Mouse (Mus musculus) hindbrain, embryonic 16.5 days (tissue): ENCODE measurements around the gene Serpina3c. TPM values are rescaled to one million over a fixed set of nuclear protein-coding genes. Genes with fewer than 3 reads are reported as not detected.

Experiments
- ATAC-seq: fragments of 200-750 bp; cut with Nextera tagmentation; 2 replicates; pipeline ENCODE4 v1.8.0; 2017; ENCODE audit warnings: moderate TSS enrichment, moderate library complexity
- H3K27ac ChIP-seq: fragments of 300-500 bp; sonication (generic); 2 replicates; pipeline ENCODE4 v1.5.1; 2014; ENCODE audit warnings: low read depth, mild to moderate bottlenecking, control low read depth, low read length, moderate library complexity
- H3K27me3 ChIP-seq: fragments of 300-500 bp; sonication (generic); replicated peaks from 2 replicates; pipeline ENCODE4 v1.6.1; 2014; ENCODE audit warnings: low read length; ENCODE audit not compliant: control insufficient read depth, insufficient read depth
- H3K36me3 ChIP-seq: fragments of 300-500 bp; sonication (generic); 2 replicates; pipeline ENCODE4 v1.6.1; 2014; ENCODE audit warnings: mild to moderate bottlenecking, low read length, moderate library complexity, mixed read lengths; ENCODE audit not compliant: control insufficient read depth, insufficient read depth
- H3K4me1 ChIP-seq: fragments of 300-500 bp; sonication (generic); 2 replicates; pipeline ENCODE4 v1.6.1; 2014; ENCODE audit warnings: low read depth, low read length; ENCODE audit not compliant: control insufficient read depth, insufficient read depth
- H3K4me2 ChIP-seq: fragments of 300-500 bp; sonication (generic); 2 replicates; pipeline ENCODE4 v1.6.1; 2014; ENCODE audit warnings: mild to moderate bottlenecking, low read length, control low read depth, moderate library complexity
- H3K4me3 ChIP-seq: fragments of 300-500 bp; sonication (generic); 2 replicates; pipeline ENCODE4 v1.5.1; 2014; ENCODE audit warnings: mild to moderate bottlenecking, low read length, control low read depth, moderate library complexity
- H3K9ac ChIP-seq: fragments of 300-500 bp; sonication (generic); 2 replicates; pipeline ENCODE4 v1.6.1; 2014; ENCODE audit warnings: low read depth, mild to moderate bottlenecking, control low read depth, low read length, moderate library complexity
- H3K9me3 ChIP-seq: fragments of 300-500 bp; sonication (generic); 2 replicates; pipeline ENCODE4 v1.6.1; 2014; ENCODE audit warnings: mild to moderate bottlenecking, low read length, moderate library complexity; ENCODE audit not compliant: control insufficient read depth
- WGBS: fragments of 180-500 bp; shearing (Covaris S2); extraction: QIAGEN DNeasy Blood & Tissue Kit; methylation state at CpG from one replicate; pipeline ENCODE4 v1.1.7; 2014; 5-methylcytosine and 5-hydroxymethylcytosine counted together
- polyA plus RNA-seq: library from polyadenylated mRNA; unstranded; fragments of >200 nt; fragmentation: Nextera tagmentation; extraction: Ambion mirVana; gene quantifications from 2 replicates; pipeline ENCODE4 v1.2.1, GENCODE M21; 2015

Serpina3c gene
- polyA plus RNA-seq, 1 experiment from 2014 or later, result not detected

- 90% methylated on average over 6 of the region's 6 CpGs for WGBS
- no peak for ATAC-seq
- Histone ChIP-seq H3K4me1 (no peaks in the 10 kb centered on the region), H3K9me3 (no peaks in the 10 kb centered on the region), H3K36me3 (no peaks in the 10 kb centered on the region), H3K9ac (no peak within 1 kb of the TSS), H3K27me3 (no peaks in the 10 kb centered on the region), H3K27ac (no peak within 1 kb of the TSS), H3K4me2 (no peak within 1 kb of the TSS), H3K4me3 (no peak within 1 kb of the TSS)
Measured at GRCm38 (mm10) chr12:104100768-104101167, 52.9 kb downstream of the Serpina3c start, which contains the start of gene Serpina5. TSS of gene Serpina5 (plus strand) at chr12:104101113.

Other genes starting within 250 kb of the Serpina3c start
- not detected in 2 replicates for gene Serpina1c, start 249.0 kb downstream of the Serpina3c start, polyA plus RNA-seq
- not detected in 2 replicates for gene Serpina1e, start 194.9 kb downstream of the Serpina3c start, polyA plus RNA-seq
- not detected in 2 replicates for gene Serpina11, start 163.9 kb downstream of the Serpina3c start, polyA plus RNA-seq
- 0.09 and 0.27 TPM in 2 replicates for gene Serpina9, start 140.1 kb downstream of the Serpina3c start, polyA plus RNA-seq
- gene Serpina12, start 109.4 kb downstream of the Serpina3c start, polyA plus RNA-seq, result not detected in 2 replicates
- not detected in 2 replicates for gene Serpina5, start 52.8 kb downstream of the Serpina3c start, polyA plus RNA-seq
- gene Serpina3a, start 41.1 kb downstream of the Serpina3c start, polyA plus RNA-seq, result not detected in 2 replicates
- gene Serpina3b, start 25.9 kb downstream of the Serpina3c start, polyA plus RNA-seq, result not detected in 2 replicates
- 0.10 TPM in 1 of 2 replicates, not detected in the other for gene Serpina3f, start 60.7 kb upstream of the Serpina3c start, polyA plus RNA-seq
- 1.2 and 1.8 TPM in 2 replicates for gene Serpina3g, start 82.4 kb upstream of the Serpina3c start, polyA plus RNA-seq
- 0.09 TPM in 1 of 2 replicates, not detected in the other for gene Serpina3i, start 109.3 kb upstream of the Serpina3c start, polyA plus RNA-seq
- gene Serpina3j, start 160.7 kb upstream of the Serpina3c start, polyA plus RNA-seq, result not detected in 2 replicates
- not detected in 2 replicates for gene Serpina3k, start 184.6 kb upstream of the Serpina3c start, polyA plus RNA-seq
- not detected in 2 replicates for gene Serpina3m, start 184.6 kb upstream of the Serpina3c start, polyA plus RNA-seq